Mouse (Mus musculus) liver, embryonic 13.5 days (tissue): ENCODE results near the gene Fstl1. TPM values are rescaled to one million over a fixed set of nuclear protein-coding genes. Genes with fewer than 3 reads are reported as not detected.

Experiments used
- ATAC-seq: fragments of 200-750 bp; cut with Nextera tagmentation; 2 replicates; pipeline ENCODE4 v1.8.0; 2017; ENCODE audit warnings: low read depth, mild to moderate bottlenecking, moderate number of reproducible peaks, moderate library complexity
- DNase-seq: peaks from one replicate; pipeline ENCODE4 v3.0.0; 2022
- H3K27ac ChIP-seq: fragments of 300-500 bp; sonication (generic); 2 replicates; pipeline ENCODE4 v1.5.1; 2015; ENCODE audit warnings: moderate library complexity, mild to moderate bottlenecking, inconsistent platforms
- H3K27me3 ChIP-seq: fragments of 300-500 bp; sonication (generic); 2 replicates; pipeline ENCODE4 v1.6.1; 2015; ENCODE audit warnings: mild to moderate bottlenecking, inconsistent platforms
- H3K36me3 ChIP-seq: fragments of 300-500 bp; sonication (generic); 2 replicates; pipeline ENCODE4 v1.6.1; 2015; ENCODE audit warnings: mild to moderate bottlenecking, inconsistent platforms
- H3K4me1 ChIP-seq: fragments of 300-500 bp; sonication (generic); replicated peaks from 2 replicates; pipeline ENCODE4 v1.6.1; 2015; ENCODE audit warnings: inconsistent platforms
- H3K4me2 ChIP-seq: fragments of 300-500 bp; sonication (generic); 2 replicates; pipeline ENCODE4 v1.6.1; 2015; ENCODE audit warnings: inconsistent platforms, mild to moderate bottlenecking, moderate library complexity
- H3K4me3 ChIP-seq: fragments of 300-500 bp; sonication (generic); replicated peaks from 2 replicates; pipeline ENCODE4 v1.5.1; 2015; ENCODE audit warnings: mild to moderate bottlenecking, inconsistent platforms
- H3K9ac ChIP-seq: fragments of 300-500 bp; sonication (generic); 2 replicates; pipeline ENCODE4 v1.6.1; 2015; ENCODE audit warnings: mild to moderate bottlenecking, inconsistent platforms
- H3K9me3 ChIP-seq: fragments of 300-500 bp; sonication (generic); replicated peaks from 2 replicates; pipeline ENCODE4 v1.6.1; 2016; ENCODE audit warnings: inconsistent platforms
- WGBS: fragments of 180-500 bp; shearing (Covaris S2); methylation state at CpG from one replicate; pipeline ENCODE4 v1.1.7; 2015; ENCODE audit not compliant: insufficient replicate concordance; 5-methylcytosine and 5-hydroxymethylcytosine counted together
- polyA plus RNA-seq: library from polyadenylated mRNA; unstranded; fragments of >200 nt; fragmentation: Nextera tagmentation; extraction: Ambion mirVana; gene quantifications from 2 replicates; pipeline ENCODE4 v1.2.1, GENCODE M21; 2015

Fstl1 gene
- polyA plus RNA-seq, 1 experiment from 2014 or later = 26.6 TPM

DNA sequence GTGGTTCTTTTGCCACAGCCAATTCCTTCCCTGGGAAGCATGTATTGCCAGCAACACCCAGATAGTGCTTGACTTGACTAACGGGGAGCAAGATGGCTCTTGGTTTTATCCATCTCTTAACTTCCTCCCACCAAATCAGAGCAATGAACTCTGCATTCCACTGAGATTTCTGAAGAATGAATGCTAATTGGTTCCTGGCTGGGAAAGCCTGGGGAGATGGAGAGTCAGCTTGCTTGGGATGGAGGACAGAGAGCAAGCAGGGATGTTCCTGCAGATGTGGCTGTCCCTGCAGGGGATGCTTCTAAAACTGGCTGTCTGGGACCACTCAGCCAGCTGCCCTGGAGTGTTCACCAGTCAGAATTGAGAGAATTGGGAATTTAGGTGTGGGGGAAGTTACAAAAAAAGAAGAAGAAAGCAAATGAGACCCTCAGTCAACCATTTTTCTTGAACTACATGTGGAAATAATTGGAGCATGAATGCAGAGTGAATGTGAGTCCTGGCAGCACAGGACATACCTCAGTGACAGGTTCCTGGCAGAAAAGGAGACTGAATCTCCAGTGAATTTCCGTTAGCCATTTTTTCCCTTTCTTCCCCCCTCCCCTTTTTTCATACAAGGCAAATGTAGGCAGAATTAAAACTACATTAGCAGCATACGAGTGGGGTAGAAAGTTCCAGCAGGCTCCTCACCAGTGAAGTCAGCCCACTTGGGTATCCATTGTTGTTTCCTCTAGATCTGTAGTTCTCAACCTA, 29.2 kb downstream of the Fstl1 start:
- Histone ChIP-seq H3K4me3 (no peak overlapping the region), H3K4me1 (no peaks in the 10 kb centered on the region; the same call in 1 of the 2 replicates), H3K9ac (no peak overlapping the region), H3K27ac (no peak overlapping the region), H3K36me3 (no peaks in the 10 kb centered on the region), H3K9me3 (no peaks in the 10 kb centered on the region), H3K4me2 (no peak overlapping the region), H3K27me3 (no peaks in the 10 kb centered on the region)
- ATAC-seq (no peak), DNase-seq (no peak)
- WGBS = 48% methylated on average over 3 of the region's 3 CpGs

DNA sequence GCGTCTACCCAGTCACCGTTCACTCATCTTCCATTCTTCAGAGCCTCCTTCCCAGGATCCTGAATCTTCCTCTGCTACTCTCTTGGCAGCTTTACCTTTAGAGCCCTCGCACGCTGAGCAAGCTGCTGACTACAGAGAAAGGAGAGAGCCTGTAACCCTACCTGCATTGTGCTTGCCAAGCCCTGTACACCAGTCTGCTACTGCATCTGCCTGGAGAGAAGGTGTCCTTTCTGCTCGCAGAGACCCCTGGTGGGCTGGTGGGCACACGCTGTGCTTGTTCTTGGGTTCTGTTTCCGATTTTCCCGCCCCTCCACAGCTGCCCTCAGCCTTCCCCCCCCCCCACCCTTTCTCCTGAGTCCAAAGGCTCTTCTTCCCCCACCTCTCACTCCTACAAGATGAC, 30.6 kb downstream of the Fstl1 start:
- ATAC-seq (no peak), DNase-seq (no peak)
- no peaks in the 10 kb centered on the region for H3K9me3 ChIP-seq
- H3K9ac ChIP-seq = no peak overlapping the region
- H3K27ac ChIP-seq = no peak overlapping the region
- no peaks in the 10 kb centered on the region for H3K36me3 ChIP-seq
- no peak overlapping the region for H3K4me3 ChIP-seq
- H3K27me3 ChIP-seq = no peaks in the 10 kb centered on the region
- WGBS = 75% methylated on average over 8 of the region's 8 CpGs
- H3K4me2 ChIP-seq = no peak overlapping the region
- no peaks in the 10 kb centered on the region; the same call in 1 of the 2 replicates for H3K4me1 ChIP-seq

DNA sequence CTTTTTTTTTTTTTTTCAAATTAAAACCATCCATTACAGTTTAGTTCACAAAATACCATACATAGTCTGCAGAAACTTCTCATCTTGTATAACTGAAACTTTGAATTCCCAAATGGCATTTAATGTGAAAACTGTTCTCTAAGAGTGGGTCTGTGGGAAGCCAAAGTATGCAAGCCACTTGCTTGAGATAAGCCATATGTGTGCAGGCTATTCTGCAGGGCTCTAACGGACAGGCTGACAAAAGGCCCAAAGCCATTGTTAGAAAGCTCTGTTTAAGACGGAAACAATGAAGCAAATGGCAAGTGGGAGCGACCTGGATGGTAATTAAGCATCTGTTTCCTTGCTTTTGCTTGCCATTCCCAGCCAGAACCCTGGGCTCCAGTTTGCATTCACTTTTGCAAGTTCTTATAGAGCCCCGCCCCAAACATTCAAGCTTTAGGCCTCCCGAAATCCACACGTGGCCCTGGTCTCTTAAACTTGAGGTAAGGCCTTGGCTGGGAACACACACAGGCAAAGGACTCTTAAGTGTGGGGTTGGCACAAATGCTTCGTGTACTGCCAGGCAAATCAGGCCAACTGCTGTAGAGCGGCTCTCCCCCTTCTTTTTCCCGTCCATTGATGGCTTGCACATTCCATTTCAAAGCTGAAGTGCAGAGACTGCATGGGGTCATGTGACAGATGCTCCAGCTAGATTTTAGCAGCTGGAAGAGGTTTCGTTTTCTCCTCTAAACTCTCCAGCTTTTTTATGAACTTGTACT, 32.4 kb downstream of the Fstl1 start:
- ATAC-seq (no peak), DNase-seq (no peak)
- H3K27ac ChIP-seq = no peak overlapping the region
- H3K4me1 ChIP-seq = peaks cover 6% of the 10 kb centered on the region
- no peaks in the 10 kb centered on the region for H3K27me3 ChIP-seq
- H3K4me2 ChIP-seq = no peak overlapping the region
- H3K9ac ChIP-seq = no peak overlapping the region
- WGBS = 50% methylated on average over 10 of the region's 10 CpGs
- no peaks in the 10 kb centered on the region for H3K9me3 ChIP-seq
- H3K4me3 ChIP-seq = no peak overlapping the region
- no peaks in the 10 kb centered on the region for H3K36me3 ChIP-seq

DNA sequence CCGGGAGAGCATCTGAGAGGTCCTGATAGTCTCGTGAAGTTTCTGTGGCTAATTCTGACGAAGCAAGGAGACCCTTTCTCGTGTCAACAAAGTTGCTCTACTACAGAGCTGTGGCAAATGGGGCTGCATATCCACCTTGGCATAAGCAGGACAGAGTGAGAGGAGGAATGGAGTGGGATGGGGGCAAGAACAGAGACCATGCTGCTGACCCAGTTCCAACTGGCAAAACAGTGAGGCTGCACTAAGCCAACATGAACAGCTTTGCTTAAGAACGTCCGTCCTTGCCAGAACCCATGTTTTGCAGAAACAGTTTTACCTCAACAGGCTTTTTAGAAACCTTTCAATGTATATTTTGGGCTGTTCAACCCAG, 32.9 kb downstream of the Fstl1 start:
- ATAC-seq (no peak), DNase-seq (no peak)
- Histone ChIP-seq H3K4me2 (no peak overlapping the region), H3K27ac (no peak overlapping the region), H3K4me3 (no peak overlapping the region), H3K9me3 (no peaks in the 10 kb centered on the region), H3K27me3 (no peaks in the 10 kb centered on the region), H3K4me1 (peaks cover 7% of the 10 kb centered on the region), H3K36me3 (no peaks in the 10 kb centered on the region), H3K9ac (no peak overlapping the region)
- WGBS = 68% methylated on average over 6 of the region's 6 CpGs

DNA sequence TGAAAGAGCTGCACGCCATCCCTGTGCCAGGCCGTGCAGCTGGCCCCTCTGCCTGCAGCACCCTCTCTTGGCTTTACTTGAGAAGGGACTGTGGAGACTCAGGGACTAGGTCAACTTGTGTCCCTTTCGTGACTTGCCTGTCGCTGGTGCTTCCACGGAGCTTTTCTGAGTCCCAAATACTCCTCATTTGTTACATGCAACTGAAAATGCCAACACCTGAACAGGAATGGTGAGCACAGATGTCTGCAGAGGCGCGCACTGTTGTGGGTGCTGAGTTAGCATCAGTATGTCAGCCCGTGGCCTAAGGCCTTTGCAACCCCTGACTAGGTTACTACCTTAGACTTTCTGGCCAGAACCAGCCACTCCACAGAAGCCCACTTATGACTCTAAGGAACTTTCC, 35.2 kb downstream of the Fstl1 start:
- no peaks in the 10 kb centered on the region for H3K9me3 ChIP-seq
- 75% methylated on average over 8 of the region's 8 CpGs for WGBS
- H3K36me3 ChIP-seq = no peaks in the 10 kb centered on the region
- H3K4me2 ChIP-seq = no peak overlapping the region
- DNase-seq (no peak), ATAC-seq (no peak)
- no peaks in the 10 kb centered on the region for H3K27me3 ChIP-seq
- H3K4me1 ChIP-seq = peaks cover 10% of the 10 kb centered on the region
- H3K4me3 ChIP-seq = no peak overlapping the region
- no peak overlapping the region for H3K9ac ChIP-seq
- H3K27ac ChIP-seq = no peak overlapping the region

DNA sequence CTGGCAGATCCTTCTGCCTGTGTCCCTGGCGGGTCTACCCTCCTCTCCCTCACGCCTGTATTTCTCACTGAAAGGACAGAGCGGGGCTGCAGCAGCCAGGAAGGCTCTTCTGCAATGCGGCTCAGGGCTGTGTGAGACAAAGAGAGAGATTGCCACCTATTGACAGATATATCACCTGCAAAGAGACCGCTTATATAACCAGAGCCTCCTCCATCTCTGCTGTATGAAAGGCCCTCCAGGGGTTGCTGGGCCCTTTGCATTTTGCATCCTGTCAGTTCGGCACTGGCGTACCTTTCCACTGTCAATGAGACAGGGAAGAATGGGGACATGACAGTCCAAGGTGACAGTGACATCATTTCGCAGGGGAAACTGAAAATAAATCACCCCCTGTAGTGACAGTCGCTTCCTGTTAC, 35.8 kb downstream of the Fstl1 start:
- Histone ChIP-seq H3K9me3 (no peaks in the 10 kb centered on the region), H3K4me2 (no peak overlapping the region), H3K27ac (no peak overlapping the region), H3K9ac (no peak overlapping the region), H3K36me3 (no peaks in the 10 kb centered on the region), H3K27me3 (no peaks in the 10 kb centered on the region), H3K4me1 (peaks cover 10% of the 10 kb centered on the region), H3K4me3 (no peak overlapping the region)
- 47% methylated on average over 9 of the region's 9 CpGs for WGBS
- DNase-seq = no peak
- ATAC-seq = peak; percentile 23; the same call in 1 of the 2 replicates

DNA sequence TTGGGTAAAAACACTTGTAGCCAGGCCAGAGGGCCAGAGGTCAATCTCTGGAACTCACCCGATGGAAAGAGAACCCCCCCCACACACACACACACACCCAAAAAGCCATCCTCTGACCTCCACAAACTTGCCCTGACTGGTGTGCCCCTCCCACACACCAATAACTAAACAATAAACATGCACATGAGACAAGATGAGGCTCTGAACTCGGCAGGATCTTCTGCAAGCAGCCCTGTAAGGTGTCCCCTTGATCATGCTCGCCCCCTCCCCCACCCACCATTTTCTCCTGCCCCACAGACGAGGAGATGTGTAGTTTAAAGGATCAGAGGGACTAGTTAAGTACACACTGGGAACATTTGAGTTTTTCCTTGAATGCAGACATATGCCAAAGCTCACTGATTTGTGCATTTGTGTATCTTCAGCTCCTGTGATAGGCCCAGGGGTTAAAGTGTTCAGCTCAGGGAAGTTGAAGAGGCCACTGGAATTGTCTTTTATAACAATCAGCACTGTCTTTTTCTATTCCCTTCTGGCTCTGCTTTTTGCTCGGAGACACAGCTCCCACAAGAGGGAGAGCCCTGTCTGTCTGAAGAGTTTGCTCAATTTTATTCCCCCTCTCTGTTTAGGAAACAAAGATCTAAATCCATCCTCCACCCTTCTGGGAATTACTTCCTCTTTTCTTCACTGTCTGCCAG, 37.2 kb downstream of the Fstl1 start:
- Histone ChIP-seq H3K27ac (peak overlapping the region; percentile 19), H3K4me3 (no peak overlapping the region), H3K9me3 (no peaks in the 10 kb centered on the region), H3K36me3 (no peaks in the 10 kb centered on the region), H3K9ac (no peak overlapping the region), H3K4me2 (peak overlapping the region; percentile 28), H3K27me3 (no peaks in the 10 kb centered on the region), H3K4me1 (peaks cover 10% of the 10 kb centered on the region)
- ATAC-seq (peak; percentile 21; the same call in 1 of the 2 replicates), DNase-seq (no peak)
- 34% methylated on average over 5 of the region's 5 CpGs for WGBS

DNA sequence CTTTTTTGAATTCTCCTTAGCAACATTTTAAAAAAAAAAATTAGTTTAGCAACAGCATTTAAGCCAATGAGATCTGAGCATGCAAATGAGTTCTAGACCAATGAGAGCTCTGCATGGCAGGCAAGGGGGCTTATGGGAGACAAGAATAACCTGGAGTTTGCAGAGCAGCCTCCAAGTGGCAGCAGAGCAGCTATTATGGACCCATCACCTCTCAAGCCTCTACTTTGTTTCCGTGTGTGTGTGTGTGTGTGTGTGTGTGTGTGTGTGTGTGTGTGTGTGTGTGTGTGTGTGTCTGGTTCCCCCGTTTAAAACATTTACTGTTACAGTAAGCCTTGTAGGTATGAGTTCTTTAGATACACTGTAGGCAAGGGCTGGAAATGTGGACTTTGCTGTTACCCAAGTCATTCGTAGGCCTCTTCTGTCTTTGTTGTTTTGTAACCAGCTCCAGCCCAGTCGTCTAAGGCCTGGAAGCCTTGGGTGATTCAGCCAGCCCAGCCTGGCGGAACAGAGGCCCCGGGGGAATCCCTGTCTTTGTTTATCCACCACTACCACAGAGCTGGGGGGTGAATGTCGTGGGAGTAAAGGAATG, 37.8 kb downstream of the Fstl1 start:
- WGBS = 22% methylated on average over 7 of the region's 7 CpGs
- Histone ChIP-seq H3K4me3 (no peak overlapping the region), H3K36me3 (no peaks in the 10 kb centered on the region), H3K9ac (no peak overlapping the region), H3K27me3 (no peaks in the 10 kb centered on the region), H3K9me3 (no peaks in the 10 kb centered on the region), H3K4me1 (peaks cover 10% of the 10 kb centered on the region), H3K27ac (0 out of 2 replicates have a peak overlapping the region, but pooled peaks have one; percentile 19), H3K4me2 (peak overlapping the region; percentile 28)
- ATAC-seq (peak; percentile 87), DNase-seq (peak; percentile 52)

DNA sequence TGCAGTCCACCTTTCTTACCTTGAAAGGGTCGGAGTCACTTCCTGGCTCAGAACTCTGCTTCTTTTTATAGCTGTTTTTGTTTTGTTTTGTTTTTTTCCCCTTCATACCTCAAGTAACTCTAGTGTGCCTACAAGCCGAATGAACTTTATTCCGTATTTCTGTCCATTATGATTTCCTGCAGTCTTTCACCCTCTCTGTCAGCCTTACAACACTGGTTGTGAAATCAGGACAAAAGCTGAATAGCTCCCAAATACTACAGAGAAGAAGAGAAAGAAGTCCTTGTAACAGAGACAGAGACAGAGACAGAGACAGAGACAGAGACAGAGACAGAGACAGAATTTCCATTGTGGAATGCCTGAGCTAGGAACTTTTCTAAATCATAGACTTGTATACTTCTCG, 41.3 kb downstream of the Fstl1 start:
- Histone ChIP-seq H3K4me3 (no peak overlapping the region), H3K27ac (no peak overlapping the region), H3K9ac (no peak overlapping the region), H3K4me2 (no peak overlapping the region), H3K36me3 (no peaks in the 10 kb centered on the region), H3K4me1 (peaks cover 10% of the 10 kb centered on the region), H3K27me3 (no peaks in the 10 kb centered on the region), H3K9me3 (no peaks in the 10 kb centered on the region)
- ATAC-seq = no peak
- 66% methylated on average over 4 of the region's 4 CpGs for WGBS
- DNase-seq = no peak

DNA sequence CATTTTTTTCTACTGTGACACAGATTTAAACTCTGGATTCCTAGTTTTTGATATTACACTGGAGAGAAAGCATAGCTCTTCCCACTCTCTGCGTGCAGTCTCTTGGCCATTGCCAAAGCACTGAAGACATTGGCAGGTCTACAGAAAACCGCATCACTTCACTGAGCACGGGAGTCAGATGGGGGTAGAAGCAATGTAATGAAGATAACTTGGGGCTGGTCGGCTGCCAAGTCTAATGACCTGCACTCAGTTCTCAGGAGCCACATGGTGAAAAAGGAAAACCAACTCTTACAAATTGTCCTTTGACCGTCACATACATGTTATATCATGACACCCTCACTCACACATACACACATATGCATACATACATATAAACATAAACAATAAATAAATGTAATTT, 47.3 kb downstream of the Fstl1 start:
- H3K27ac ChIP-seq = no peak overlapping the region
- 65% methylated on average over 5 of the region's 5 CpGs for whole genome bisulfite sequencing
- H3K4me1 ChIP-seq = no peaks in the 10 kb centered on the region
- no peak overlapping the region for H3K4me2 ChIP-seq
- no peak overlapping the region for H3K9ac ChIP-seq
- no peak overlapping the region for H3K4me3 ChIP-seq
- H3K9me3 ChIP-seq = no peaks in the 10 kb centered on the region
- DNase-seq = no peak
- H3K27me3 ChIP-seq = no peaks in the 10 kb centered on the region
- no peaks in the 10 kb centered on the region for H3K36me3 ChIP-seq
- ATAC-seq = no peak

DNA sequence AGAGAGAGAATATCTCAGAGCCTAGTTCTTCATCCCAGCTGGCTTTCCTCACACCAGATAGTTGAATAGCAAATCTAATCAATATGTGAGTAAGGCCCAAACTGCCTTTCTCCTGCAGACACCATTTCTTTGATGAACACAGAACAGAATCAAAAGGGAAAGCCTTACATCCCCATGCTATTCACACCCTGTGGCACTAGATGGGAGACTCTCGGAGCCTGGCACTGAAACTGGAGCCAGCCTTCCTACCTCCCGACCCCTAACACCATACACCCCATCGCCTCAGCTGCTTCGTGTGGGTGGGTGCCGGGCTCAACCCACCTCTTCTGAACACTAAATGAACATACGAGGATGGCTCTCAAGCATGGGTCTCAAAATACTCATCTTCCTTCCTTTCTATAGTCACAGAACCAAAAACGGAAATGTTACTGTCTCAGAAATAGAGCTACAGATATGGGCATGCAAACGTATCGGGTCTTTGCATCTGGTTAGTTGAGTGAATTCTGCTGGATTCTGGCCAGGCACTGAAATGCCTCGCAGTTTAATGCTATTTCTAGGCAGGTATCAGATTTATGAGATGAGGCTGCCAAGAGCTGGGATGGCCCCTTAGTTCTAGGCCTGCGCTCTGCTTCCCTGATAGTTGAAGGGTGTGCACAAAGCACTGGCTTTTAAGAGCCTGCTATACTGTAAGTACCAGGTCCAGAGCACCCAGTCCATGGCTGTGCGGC, 48.3 kb downstream of the Fstl1 start:
- no peaks in the 10 kb centered on the region for H3K27me3 ChIP-seq
- H3K4me2 ChIP-seq = no peak overlapping the region
- no peak overlapping the region for H3K4me3 ChIP-seq
- WGBS = 74% methylated on average over 12 of the region's 12 CpGs
- H3K27ac ChIP-seq = no peak overlapping the region
- no peak for ATAC-seq
- H3K9me3 ChIP-seq = no peaks in the 10 kb centered on the region
- H3K4me1 ChIP-seq = no peaks in the 10 kb centered on the region
- no peak for DNase-seq
- no peak overlapping the region for H3K9ac ChIP-seq
- H3K36me3 ChIP-seq = no peaks in the 10 kb centered on the region
